Mouse (Mus musculus): ENCODE results near the gene Vmo1. TPM values are rescaled to one million over a fixed set of nuclear protein-coding genes. Genes with fewer than 3 reads are reported as not detected.
"Not testable (repeated sequence)": the region's sequence is repeated elsewhere in the genome, so short reads cannot be mapped to it uniquely, and the experiment has no call there.

The Vmo1 gene
- polyA plus RNA-seq, 1 experiment from 2014 or later: 0.55 TPM

- no peak for DNase-seq (ENCODE audit: low spot score)
- no peak overlapping the region for H3K27ac ChIP-seq (replicated peaks; ENCODE audit: low read depth, low read length)
Observed at GRCm38 (mm10) chr11:70526211-70526610, 11.8 kb upstream of the Vmo1 start.

GRCm38 (mm10) chr11:70525726-70526125 is 11.3 kb upstream of the Vmo1 start:
- no peak overlapping the region for H3K27ac ChIP-seq (replicated peaks; ENCODE audit: low read depth, low read length)
- WGBS: under 1% methylated on average over 12 of the region's 12 CpGs
- no peak for ATAC-seq (ENCODE audit: insufficient number of reproducible peaks, low FRiP score, low TSS enrichment, low read depth)
- peak overlapping the region; percentile 64 for H3K4me3 ChIP-seq (ENCODE audit: low read depth, low read length)
- no peaks in the 10 kb centered on the region for H3K27me3 ChIP-seq (ENCODE audit: control insufficient read depth, insufficient read depth, low read length)
- no peaks in the 10 kb centered on the region for H3K9me3 ChIP-seq (ENCODE audit: control insufficient read depth, low read length)
- peaks cover 8% of the 10 kb centered on the region; the same call in 1 of the 2 replicates for H3K36me3 ChIP-seq (ENCODE audit: control insufficient read depth, insufficient read depth, low read length)
- no peak for DNase-seq (ENCODE audit: low spot score)
- H3K4me2 ChIP-seq (ENCODE audit: low read depth, severe bottlenecking): peak overlapping the region; percentile 70
- H3K4me1 ChIP-seq (ENCODE audit: control insufficient read depth, insufficient read depth, low read length): no peaks in the 10 kb centered on the region
- peak overlapping the region; percentile 56 for H3K9ac ChIP-seq (ENCODE audit: low read length)

More at GRCm38 (mm10) chr11:70526211-70526610, 11.8 kb upstream of the Vmo1 start:
- Histone ChIP-seq H3K4me1 (ENCODE audit: control insufficient read depth, insufficient read depth, low read length) (no peaks in the 10 kb centered on the region), H3K36me3 (ENCODE audit: control insufficient read depth, insufficient read depth, low read length) (peaks cover 8% of the 10 kb centered on the region; the same call in 1 of the 2 replicates), H3K27me3 (ENCODE audit: control insufficient read depth, insufficient read depth, low read length) (no peaks in the 10 kb centered on the region), H3K9ac (ENCODE audit: low read length) (peak overlapping the region; percentile 56; the same call in 1 of the 2 replicates), H3K4me2 (ENCODE audit: low read depth, severe bottlenecking) (peak overlapping the region; percentile 70), H3K9me3 (ENCODE audit: control insufficient read depth, low read length) (no peaks in the 10 kb centered on the region), H3K4me3 (ENCODE audit: low read depth, low read length) (peak overlapping the region; percentile 64)
- no peak for ATAC-seq (ENCODE audit: insufficient number of reproducible peaks, low FRiP score, low TSS enrichment, low read depth)
- 86% methylated on average over 12 of the region's 12 CpGs for WGBS

- H3K27ac ChIP-seq (replicated peaks; ENCODE audit: low read depth, low read length): no peak within 1 kb of the TSS
- peaks cover 8% of the 10 kb centered on the region; the same call in 1 of the 2 replicates for H3K36me3 ChIP-seq (ENCODE audit: control insufficient read depth, insufficient read depth, low read length)
- H3K9me3 ChIP-seq (ENCODE audit: control insufficient read depth, low read length): no peaks in the 10 kb centered on the region
- DNase-seq (ENCODE audit: low spot score): peak; percentile 90
- peak within 1 kb of the TSS; percentile 56 for H3K9ac ChIP-seq (ENCODE audit: low read length)
- H3K4me3 ChIP-seq (ENCODE audit: low read depth, low read length): peak within 1 kb of the TSS; percentile 64
- peak; percentile 93 for ATAC-seq (ENCODE audit: insufficient number of reproducible peaks, low FRiP score, low TSS enrichment, low read depth)
- H3K4me2 ChIP-seq (ENCODE audit: low read depth, severe bottlenecking): peak within 1 kb of the TSS; percentile 70
- under 1% methylated on average over 25 of the region's 26 CpGs for WGBS
- H3K27me3 ChIP-seq (ENCODE audit: control insufficient read depth, insufficient read depth, low read length): no peaks in the 10 kb centered on the region
- peaks cover 3% of the 10 kb centered on the region for H3K4me1 ChIP-seq (ENCODE audit: control insufficient read depth, insufficient read depth, low read length)
Observed at GRCm38 (mm10) chr11:70525184-70525678, 10.8 kb upstream of the Vmo1 start, which contains the start of gene Psmb6. TSS of gene Psmb6 (plus strand) at chr11:70525367.

- peaks cover 8% of the 10 kb centered on the region; the same call in 1 of the 2 replicates for H3K36me3 ChIP-seq (ENCODE audit: control insufficient read depth, insufficient read depth, low read length)
- DNase-seq (ENCODE audit: low spot score) (no peak), ATAC-seq (ENCODE audit: insufficient number of reproducible peaks, low FRiP score, low TSS enrichment, low read depth) (peak; percentile 24; the same call in 1 of the 2 replicates)
- H3K27ac ChIP-seq (replicated peaks; ENCODE audit: low read depth, low read length): no peak overlapping the region
- WGBS: 8% methylated on average over 8 of the region's 8 CpGs
- no peaks in the 10 kb centered on the region for H3K27me3 ChIP-seq (ENCODE audit: control insufficient read depth, insufficient read depth, low read length)
- no peaks in the 10 kb centered on the region for H3K9me3 ChIP-seq (ENCODE audit: control insufficient read depth, low read length)
- peak overlapping the region; percentile 28 for H3K4me2 ChIP-seq (ENCODE audit: low read depth, severe bottlenecking)
- peaks cover 6% of the 10 kb centered on the region for H3K4me1 ChIP-seq (ENCODE audit: control insufficient read depth, insufficient read depth, low read length)
- H3K9ac ChIP-seq (ENCODE audit: low read length): no peak overlapping the region
- peak overlapping the region; percentile 22; the same call in 1 of the 2 replicates for H3K4me3 ChIP-seq (ENCODE audit: low read depth, low read length)
Observed at GRCm38 (mm10) chr11:70524782-70525181, 10.4 kb upstream of the Vmo1 start.

GRCm38 (mm10) chr11:70523306-70523989 is 9.0 kb upstream of the Vmo1 start:
- H3K4me3 ChIP-seq (ENCODE audit: low read depth, low read length); ATAC-seq (ENCODE audit: insufficient number of reproducible peaks, low FRiP score, low TSS enrichment, low read depth); H3K27me3 ChIP-seq (ENCODE audit: control insufficient read depth, insufficient read depth, low read length); H3K9me3 ChIP-seq (ENCODE audit: control insufficient read depth, low read length); H3K9ac ChIP-seq (ENCODE audit: low read length); H3K36me3 ChIP-seq (ENCODE audit: control insufficient read depth, insufficient read depth, low read length); H3K4me1 ChIP-seq (ENCODE audit: control insufficient read depth, insufficient read depth, low read length); DNase-seq (ENCODE audit: low spot score); H3K4me2 ChIP-seq (ENCODE audit: low read depth, severe bottlenecking); H3K27ac ChIP-seq (replicated peaks; ENCODE audit: low read depth, low read length): not testable (repeated sequence)
- 89% methylated on average over 8 of the region's 8 CpGs for WGBS

GRCm38 (mm10) chr11:70520178-70520769 is 5.9 kb upstream of the Vmo1 start:
- ATAC-seq (ENCODE audit: insufficient number of reproducible peaks, low FRiP score, low TSS enrichment, low read depth): no peak
- no peak overlapping the region for H3K27ac ChIP-seq (replicated peaks; ENCODE audit: low read depth, low read length)
- peaks cover 6% of the 10 kb centered on the region for H3K4me1 ChIP-seq (ENCODE audit: control insufficient read depth, insufficient read depth, low read length)
- no peaks in the 10 kb centered on the region for H3K27me3 ChIP-seq (ENCODE audit: control insufficient read depth, insufficient read depth, low read length)
- H3K9me3 ChIP-seq (ENCODE audit: control insufficient read depth, low read length): no peaks in the 10 kb centered on the region
- peak overlapping the region; percentile 71 for H3K9ac ChIP-seq (ENCODE audit: low read length)
- peak; percentile 63 for DNase-seq (ENCODE audit: low spot score)
- 12% methylated on average over 41 of the region's 41 CpGs for WGBS
- H3K4me3 ChIP-seq (ENCODE audit: low read depth, low read length): peak overlapping the region; percentile 19
- H3K36me3 ChIP-seq (ENCODE audit: control insufficient read depth, insufficient read depth, low read length): no peaks in the 10 kb centered on the region
- H3K4me2 ChIP-seq (ENCODE audit: low read depth, severe bottlenecking): peak overlapping the region; percentile 43

- peaks cover 6% of the 10 kb centered on the region for H3K4me1 ChIP-seq (ENCODE audit: control insufficient read depth, insufficient read depth, low read length)
- no peaks in the 10 kb centered on the region for H3K9me3 ChIP-seq (ENCODE audit: control insufficient read depth, low read length)
- no peaks in the 10 kb centered on the region for H3K36me3 ChIP-seq (ENCODE audit: control insufficient read depth, insufficient read depth, low read length)
- peak within 1 kb of the TSS; percentile 71 for H3K9ac ChIP-seq (ENCODE audit: low read length)
- DNase-seq (ENCODE audit: low spot score) (no peak), ATAC-seq (ENCODE audit: insufficient number of reproducible peaks, low FRiP score, low TSS enrichment, low read depth) (no peak)
- peak within 1 kb of the TSS; percentile 43 for H3K4me2 ChIP-seq (ENCODE audit: low read depth, severe bottlenecking)
- no peaks in the 10 kb centered on the region for H3K27me3 ChIP-seq (ENCODE audit: control insufficient read depth, insufficient read depth, low read length)
- 87% methylated on average over 10 of the region's 10 CpGs for WGBS
- H3K27ac ChIP-seq (replicated peaks; ENCODE audit: low read depth, low read length): no peak within 1 kb of the TSS
- peak within 1 kb of the TSS; percentile 19 for H3K4me3 ChIP-seq (ENCODE audit: low read depth, low read length)
Observed at GRCm38 (mm10) chr11:70518923-70519322, 4.5 kb upstream of the Vmo1 start, which contains the start of gene Gltpd2. TSS of gene Gltpd2 (plus strand) at chr11:70519196.

GRCm38 (mm10) chr11:70518436-70518835 is 4.0 kb upstream of the Vmo1 start:
- WGBS: 72% methylated on average over 1 of the region's 1 CpGs
- Histone ChIP-seq H3K27me3 (ENCODE audit: control insufficient read depth, insufficient read depth, low read length) (no peaks in the 10 kb centered on the region), H3K9me3 (ENCODE audit: control insufficient read depth, low read length) (no peaks in the 10 kb centered on the region), H3K4me3 (ENCODE audit: low read depth, low read length) (no peak overlapping the region), H3K4me1 (ENCODE audit: control insufficient read depth, insufficient read depth, low read length) (peaks cover 6% of the 10 kb centered on the region), H3K36me3 (ENCODE audit: control insufficient read depth, insufficient read depth, low read length) (no peaks in the 10 kb centered on the region), H3K9ac (ENCODE audit: low read length) (no peak overlapping the region), H3K4me2 (ENCODE audit: low read depth, severe bottlenecking) (no peak overlapping the region), H3K27ac (replicated peaks; ENCODE audit: low read depth, low read length) (no peak overlapping the region)
- DNase-seq (ENCODE audit: low spot score): no peak
- no peak for ATAC-seq (ENCODE audit: insufficient number of reproducible peaks, low FRiP score, low TSS enrichment, low read depth)

Measured in limb, embryonic 11.5 days (tissue).